Mouse (Mus musculus): Measurements from ENCODE around the gene Ifnar1. TPM values are rescaled to one million over a fixed set of nuclear protein-coding genes. Genes with fewer than 3 reads are reported as not detected.

Gene Ifnar1
- polyA plus RNA-seq, 1 experiment, result 1.0 TPM

GRCm38 (mm10) chr16:91465505-91466240, 19.4 kb upstream of the Ifnar1 start:
- TF ChIP-seq GATA1 (IDR thresholded peaks at IDR 0.05; ENCODE audit: low read length) (no peak), TAL1 (IDR thresholded peaks at IDR 0.05; ENCODE audit: low read length) (no peak)
- Histone ChIP-seq H3K4me3 (replicated peaks) (peak overlapping the region; percentile 73), H3K27me3 (ENCODE audit: control insufficient read depth) (no peaks in the 10 kb centered on the region), H3K36me3 (ENCODE audit: control insufficient read depth) (peaks cover 55% of the 10 kb centered on the region), H3K9me3 (ENCODE audit: control insufficient read depth, low read length) (no peaks in the 10 kb centered on the region), H3K4me1 (ENCODE audit: control insufficient read depth) (peaks cover 74% of the 10 kb centered on the region)

GRCm38 (mm10) chr16:91466566-91466965, 18.5 kb upstream of the Ifnar1 start:
- H3K4me1 ChIP-seq (ENCODE audit: control insufficient read depth), result peaks cover 73% of the 10 kb centered on the region
- H3K36me3 ChIP-seq (ENCODE audit: control insufficient read depth), result peaks cover 63% of the 10 kb centered on the region
- no peak for TF ChIP-seq GATA1 (IDR thresholded peaks at IDR 0.05; ENCODE audit: low read length)
- H3K4me3 ChIP-seq (replicated peaks), result peak overlapping the region; percentile 73
- H3K9me3 ChIP-seq (ENCODE audit: control insufficient read depth, low read length), result no peaks in the 10 kb centered on the region
- H3K27me3 ChIP-seq (ENCODE audit: control insufficient read depth), result no peaks in the 10 kb centered on the region

- Histone ChIP-seq H3K9me3 (ENCODE audit: control insufficient read depth, low read length) (peaks cover 2% of the 10 kb centered on the region), H3K27me3 (ENCODE audit: control insufficient read depth) (no peaks in the 10 kb centered on the region), H3K4me3 (replicated peaks) (no peak overlapping the region), H3K36me3 (ENCODE audit: control insufficient read depth) (peaks cover 81% of the 10 kb centered on the region), H3K4me1 (ENCODE audit: control insufficient read depth) (peaks cover 51% of the 10 kb centered on the region)
- TF ChIP-seq TAL1 (IDR thresholded peaks at IDR 0.05; ENCODE audit: low read length) (no peak), GATA1 (IDR thresholded peaks at IDR 0.05; ENCODE audit: low read length) (no peak)
Measured at GRCm38 (mm10) chr16:91470470-91470869, 14.6 kb upstream of the Ifnar1 start.

GRCm38 (mm10) chr16:91471481-91471880, 13.6 kb upstream of the Ifnar1 start:
- peaks cover 72% of the 10 kb centered on the region for H3K36me3 ChIP-seq (ENCODE audit: control insufficient read depth)
- TF ChIP-seq TAL1 (IDR thresholded peaks at IDR 0.05; ENCODE audit: low read length), result no peak
- TF ChIP-seq GATA1 (IDR thresholded peaks at IDR 0.05; ENCODE audit: low read length), result no peak
- H3K9me3 ChIP-seq (ENCODE audit: control insufficient read depth, low read length), result peaks cover 2% of the 10 kb centered on the region
- peaks cover 51% of the 10 kb centered on the region for H3K4me1 ChIP-seq (ENCODE audit: control insufficient read depth)
- H3K27me3 ChIP-seq (ENCODE audit: control insufficient read depth), result no peaks in the 10 kb centered on the region; the same call in 1 of the 2 replicates
- no peak overlapping the region for H3K4me3 ChIP-seq (replicated peaks)

- TF ChIP-seq GATA1 (IDR thresholded peaks at IDR 0.05; ENCODE audit: low read length), result no peak
- TF ChIP-seq TAL1 (IDR thresholded peaks at IDR 0.05; ENCODE audit: low read length), result no peak
- Histone ChIP-seq H3K4me1 (ENCODE audit: control insufficient read depth) (peaks cover 33% of the 10 kb centered on the region), H3K9me3 (ENCODE audit: control insufficient read depth, low read length) (peaks cover 2% of the 10 kb centered on the region), H3K36me3 (ENCODE audit: control insufficient read depth) (peaks cover 33% of the 10 kb centered on the region), H3K4me3 (replicated peaks) (no peak overlapping the region), H3K27me3 (ENCODE audit: control insufficient read depth) (no peaks in the 10 kb centered on the region; the same call in 1 of the 2 replicates)
Measured at GRCm38 (mm10) chr16:91475753-91476152, 9.3 kb upstream of the Ifnar1 start.

GRCm38 (mm10) chr16:91478067-91478466, 7.0 kb upstream of the Ifnar1 start:
- TF ChIP-seq GATA1 (IDR thresholded peaks at IDR 0.05; ENCODE audit: low read length) (no peak), TAL1 (IDR thresholded peaks at IDR 0.05; ENCODE audit: low read length) (no peak)
- peaks cover 12% of the 10 kb centered on the region for H3K36me3 ChIP-seq (ENCODE audit: control insufficient read depth)
- H3K4me1 ChIP-seq (ENCODE audit: control insufficient read depth), result peaks cover 21% of the 10 kb centered on the region
- peaks cover 2% of the 10 kb centered on the region for H3K9me3 ChIP-seq (ENCODE audit: control insufficient read depth, low read length)
- H3K4me3 ChIP-seq (replicated peaks), result no peak overlapping the region
- H3K27me3 ChIP-seq (ENCODE audit: control insufficient read depth), result no peaks in the 10 kb centered on the region; the same call in 1 of the 2 replicates

- no peaks in the 10 kb centered on the region for H3K36me3 ChIP-seq (ENCODE audit: control insufficient read depth)
- H3K4me1 ChIP-seq (ENCODE audit: control insufficient read depth), result peaks cover 36% of the 10 kb centered on the region
- H3K27me3 ChIP-seq (ENCODE audit: control insufficient read depth), result no peaks in the 10 kb centered on the region; the same call in 1 of the 2 replicates
- H3K9me3 ChIP-seq (ENCODE audit: control insufficient read depth, low read length), result no peaks in the 10 kb centered on the region
- TF ChIP-seq TAL1 (IDR thresholded peaks at IDR 0.05; ENCODE audit: low read length), result no peak
- TF ChIP-seq GATA1 (IDR thresholded peaks at IDR 0.05; ENCODE audit: low read length), result no peak
- H3K4me3 ChIP-seq (replicated peaks), result no peak overlapping the region
Measured at GRCm38 (mm10) chr16:91480517-91480916, 4.5 kb upstream of the Ifnar1 start.

- TF ChIP-seq TAL1 (IDR thresholded peaks at IDR 0.05; ENCODE audit: low read length) (no peak), GATA1 (IDR thresholded peaks at IDR 0.05; ENCODE audit: low read length) (no peak)
- Histone ChIP-seq H3K4me1 (ENCODE audit: control insufficient read depth) (peaks cover 61% of the 10 kb centered on the region), H3K9me3 (ENCODE audit: control insufficient read depth, low read length) (peaks cover 7% of the 10 kb centered on the region)
Measured at GRCm38 (mm10) chr16:91484387-91484786, 651 bp upstream of the Ifnar1 start.

GRCm38 (mm10) chr16:91485841-91486240, 803 bp downstream of the Ifnar1 start:
- H3K4me1 ChIP-seq (ENCODE audit: control insufficient read depth), result peaks cover 61% of the 10 kb centered on the region
- H3K4me3 ChIP-seq (replicated peaks), result peak overlapping the region; percentile 95
- no peak for TF ChIP-seq GATA1 (IDR thresholded peaks at IDR 0.05; ENCODE audit: low read length)
- TF ChIP-seq TAL1 (IDR thresholded peaks at IDR 0.05; ENCODE audit: low read length), result no peak
- peaks cover 7% of the 10 kb centered on the region for H3K9me3 ChIP-seq (ENCODE audit: control insufficient read depth, low read length)
- no peaks in the 10 kb centered on the region for H3K27me3 ChIP-seq (ENCODE audit: control insufficient read depth)
- H3K36me3 ChIP-seq (ENCODE audit: control insufficient read depth), result peaks cover 41% of the 10 kb centered on the region

More at GRCm38 (mm10) chr16:91484387-91484786, 651 bp upstream of the Ifnar1 start:
- H3K4me3 ChIP-seq (replicated peaks), result peak overlapping the region; percentile 95
- peaks cover 26% of the 10 kb centered on the region for H3K36me3 ChIP-seq (ENCODE audit: control insufficient read depth)
- H3K27me3 ChIP-seq (ENCODE audit: control insufficient read depth), result no peaks in the 10 kb centered on the region
